Mouse (Mus musculus) MEL (cell line): ENCODE results near the gene Gabrg3.

ENCODE experiments used
- CTCF ChIP-seq, 3 experiments: IDR thresholded peaks in 2 of 3; conservative IDR thresholded peaks in 1 of 3; 2 replicates each; pipeline ENCODE4 v1.5.1; 2011 to 2012; ENCODE audit warnings: low read length in 3 of 3, low read depth in 2 of 3, mild to moderate bottlenecking in 2 of 3, improper control_type of control experiment in 1 of 3, inconsistent platforms in 1 of 3, mixed read lengths in 1 of 3, moderate library complexity in 1 of 3; ENCODE audit not compliant: control insufficient read depth in 1 of 3, insufficient read depth in 1 of 3, poor library complexity in 1 of 3, severe bottlenecking in 1 of 3
- EP300 ChIP-seq, 2 experiments: IDR thresholded peaks; 2 replicates each; pipeline ENCODE4 v1.6.1; 2011; ENCODE audit warnings: improper control_type of control experiment in 2 of 2, low read length in 2 of 2, low read depth in 1 of 2, mild to moderate bottlenecking in 1 of 2
- NRF1 ChIP-seq: IDR thresholded peaks from 2 replicates; pipeline ENCODE4 v1.6.1; 2014; ENCODE audit warnings: low read depth, mild to moderate bottlenecking, inconsistent platforms, low read length, improper control_type of control experiment, moderate library complexity; ENCODE audit not compliant: poor library complexity, insufficient read depth, severe bottlenecking
- POLR2A ChIP-seq, 2 experiments: IDR thresholded peaks; 2 replicates each; pipeline ENCODE4 v1.6.1; 2011 to 2012; ENCODE audit warnings: low read length in 2 of 2, mild to moderate bottlenecking in 2 of 2, control low read depth in 1 of 2, improper control_type of control experiment in 1 of 2, low read depth in 1 of 2, moderate library complexity in 1 of 2; ENCODE audit not compliant: control insufficient read depth in 1 of 2, insufficient read depth in 1 of 2, poor library complexity in 1 of 2
- POLR2AphosphoS5 ChIP-seq: IDR thresholded peaks from 2 replicates; pipeline ENCODE4 v1.6.1; 2012; ENCODE audit warnings: low read depth, borderline replicate concordance, mild to moderate bottlenecking, inconsistent platforms, low read length, moderate library complexity, mixed read lengths
- TCF12 ChIP-seq: IDR thresholded peaks from 2 replicates; pipeline ENCODE4 v1.6.1; 2014; ENCODE audit warnings: low read depth, mild to moderate bottlenecking, inconsistent platforms, low read length, improper control_type of control experiment, moderate library complexity
- UBTF ChIP-seq: IDR thresholded peaks from 2 replicates; pipeline ENCODE4 v1.6.1; 2012; ENCODE audit warnings: low read depth, mild to moderate bottlenecking, inconsistent platforms, low read length, improper control_type of control experiment, moderate library complexity, borderline replicate concordance; ENCODE audit not compliant: insufficient read depth
- ZNF384 ChIP-seq: IDR thresholded peaks from 2 replicates; pipeline ENCODE4 v1.6.1; 2012; ENCODE audit warnings: low read depth, mild to moderate bottlenecking, inconsistent platforms, low read length, improper control_type of control experiment

DNA sequence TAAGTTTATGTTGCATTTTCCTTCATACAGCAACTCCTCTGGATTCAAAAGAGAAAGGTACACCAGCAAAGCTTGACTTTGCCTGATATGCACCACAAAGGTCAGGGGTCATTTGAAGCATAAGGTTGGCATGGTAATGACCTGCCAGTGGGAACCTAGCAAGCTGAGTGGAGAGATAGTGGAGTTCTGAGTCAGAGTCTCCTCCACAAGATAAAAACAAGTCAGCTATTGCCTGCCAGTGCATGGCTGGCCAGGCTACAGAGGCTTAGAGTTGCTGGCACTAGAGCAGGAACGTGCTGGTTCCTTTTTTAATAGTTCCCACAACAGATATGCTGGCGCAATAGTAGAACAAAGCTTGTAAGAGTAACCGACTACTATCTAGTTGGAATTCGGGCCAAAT lies 6.6 kb upstream of the Gabrg3 start:
- no peak for TF ChIP-seq ZNF384
- no peak for TF ChIP-seq EP300 (IDR thresholded peaks at IDR 0.05; ENCODE audit: low read depth in 1 of 2, low read length in 2 of 2)
- no peak for TF ChIP-seq TCF12
- TF ChIP-seq UBTF = no peak
- no peak for TF ChIP-seq CTCF (IDR thresholded peaks at IDR 0.05 in 2 of 3, conservative IDR thresholded peaks at IDR 0.05 in 1 of 3; ENCODE audit: control insufficient read depth in 1 of 3, insufficient read depth in 1 of 3, low read depth in 2 of 3, low read length in 3 of 3, poor library complexity in 1 of 3, severe bottlenecking in 1 of 3)
- TF ChIP-seq NRF1 = no peak
- TF ChIP-seq POLR2A (IDR thresholded peaks at IDR 0.05; ENCODE audit: control insufficient read depth in 1 of 2, insufficient read depth in 1 of 2, low read depth in 1 of 2, low read length in 2 of 2, poor library complexity in 1 of 2) = no peak
- no peak for TF ChIP-seq POLR2AphosphoS5
